Comparison of ENCODE assay signal across 12 mouse cellular contexts in the genomic region with DNA sequence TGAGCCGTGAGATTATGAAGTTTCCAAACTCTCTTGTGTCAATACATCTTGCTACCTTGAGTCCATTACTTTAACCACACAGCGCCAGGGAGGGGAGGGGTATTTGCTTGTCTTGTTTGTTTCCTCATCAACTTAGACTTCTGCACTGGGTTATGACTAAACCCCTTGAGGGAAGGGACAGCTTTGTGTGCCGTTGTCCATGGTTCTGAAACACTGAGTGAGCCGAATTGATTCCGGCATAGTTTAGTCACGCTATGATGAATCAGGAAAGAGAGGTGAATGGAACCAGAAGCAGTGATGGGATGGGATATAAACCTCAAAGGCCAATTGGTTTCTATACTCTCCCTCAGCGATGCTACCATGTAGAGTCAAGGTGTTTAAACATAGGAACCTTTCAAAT. TPM values are rescaled to one million over a fixed set of nuclear protein-coding genes. Genes with fewer than 3 reads are reported as not detected.
DNase-seq lines count a peak whose midpoint lies in the region; ATAC-seq and TF ChIP-seq lines count a peak whose summit lies in the region.
"Had no signal": no experiment of that assay in that cellular context is flagged by ENCODE, and none has a peak within 500 bp of the region (broad histone marks: within the 10 kb centered on the region; RNA-seq: fewer than 3 reads in every experiment).

No protein-coding gene starts in this region.

- TF ChIP-seq CTCF in midbrain, postnatal 0 days (IDR thresholded peaks at IDR 0.05), result no peak

- H3K9me3 ChIP-seq in midbrain, embryonic 11.5 days (ENCODE audit: control insufficient read depth, low read length), result no peaks in the 10 kb centered on the region
- H3K9me3 ChIP-seq in midbrain, postnatal 0 days (ENCODE audit: low read length), result no peaks in the 10 kb centered on the region
- no peaks in the 10 kb centered on the region for H3K9me3 ChIP-seq in embryonic facial prominence, embryonic 10.5 days
- H3K9me3 ChIP-seq: liver, embryonic 15.5 days had no signal

- peak; percentile 4 for DNase-seq in adrenal gland, adult 2 months
- DNase-seq in adrenal gland, adult 18-20 months (ENCODE audit: low spot score in 2 of 2), result no peak
- peak; percentile 85 for DNase-seq in midbrain, embryonic 11.5 days (ENCODE audit: low spot score, missing footprints)
- no peak for DNase-seq in midbrain, postnatal 0 days (ENCODE audit: low spot score)
- DNase-seq in embryonic facial prominence, embryonic 10.5 days (ENCODE audit: low spot score), result peak; percentile 50
- DNase-seq in retina, postnatal 1 day, result peak; percentile 58
- no peak for DNase-seq in cerebellum, adult 11-12 months
- no peak for DNase-seq in frontal cortex, postnatal 25 days (ENCODE audit: low spot score in 2 of 2)
- DNase-seq: cerebellum, adult 9-10 months; gastrocnemius, postnatal 36 days had no signal

- H3K4me1 ChIP-seq in midbrain, embryonic 11.5 days (ENCODE audit: control insufficient read depth, insufficient read depth, low read length), result no peaks in the 10 kb centered on the region
- no peaks in the 10 kb centered on the region for H3K4me1 ChIP-seq in midbrain, postnatal 0 days (ENCODE audit: insufficient read depth, low read length)
- H3K4me1 ChIP-seq in embryonic facial prominence, embryonic 10.5 days, result no peaks in the 10 kb centered on the region
- H3K4me1 ChIP-seq: liver, embryonic 15.5 days had no signal

- 0 out of 2 replicates have a peak, but pooled peaks have one; percentile 30 for ATAC-seq in midbrain, embryonic 11.5 days (ENCODE audit: low FRiP score)
- ATAC-seq in midbrain, postnatal 0 days (ENCODE audit: low FRiP score), result no peak
- ATAC-seq: activated CD4-positive, CD25-positive, alpha-beta regulatory T cell, adult 4 months had no signal

- no peak overlapping the region for H3K4me3 ChIP-seq in midbrain, embryonic 11.5 days (ENCODE audit: low read depth, low read length)
- no peak overlapping the region for H3K4me3 ChIP-seq in midbrain, postnatal 0 days (ENCODE audit: low read depth, low read length)
- no peak overlapping the region for H3K4me3 ChIP-seq in embryonic facial prominence, embryonic 10.5 days
- H3K4me3 ChIP-seq: liver, embryonic 15.5 days had no signal

- no peaks in the 10 kb centered on the region for H3K27me3 ChIP-seq in midbrain, embryonic 11.5 days (ENCODE audit: control insufficient read depth, insufficient read depth, low read length)
- H3K27me3 ChIP-seq in midbrain, postnatal 0 days (ENCODE audit: insufficient read depth, low read length), result no peaks in the 10 kb centered on the region
- no peaks in the 10 kb centered on the region for H3K27me3 ChIP-seq in embryonic facial prominence, embryonic 10.5 days (replicated peaks; ENCODE audit: low read depth, poor library complexity, severe bottlenecking)
- H3K27me3 ChIP-seq: liver, embryonic 15.5 days had no signal

- H3K9ac ChIP-seq in midbrain, embryonic 11.5 days (ENCODE audit: low read length), result no peak overlapping the region
- no peak overlapping the region for H3K9ac ChIP-seq in midbrain, postnatal 0 days (replicated peaks; ENCODE audit: low read length, poor library complexity, severe bottlenecking)
- H3K9ac ChIP-seq: liver, embryonic 15.5 days had no signal

- no peaks in the 10 kb centered on the region for H3K36me3 ChIP-seq in midbrain, embryonic 11.5 days (ENCODE audit: control insufficient read depth, insufficient read depth, low read length)
- no peaks in the 10 kb centered on the region for H3K36me3 ChIP-seq in midbrain, postnatal 0 days (ENCODE audit: insufficient read depth, low read length)
- H3K36me3 ChIP-seq in embryonic facial prominence, embryonic 10.5 days (replicated peaks), result no peaks in the 10 kb centered on the region
- H3K36me3 ChIP-seq: liver, embryonic 15.5 days had no signal

- H3K27ac ChIP-seq in midbrain, embryonic 11.5 days (ENCODE audit: low read depth, low read length), result no peak overlapping the region
- no peak overlapping the region for H3K27ac ChIP-seq in midbrain, postnatal 0 days (ENCODE audit: low read depth, low read length)
- H3K27ac ChIP-seq in embryonic facial prominence, embryonic 10.5 days (replicated peaks), result no peak overlapping the region
- H3K27ac ChIP-seq: liver, embryonic 15.5 days had no signal

- 52% methylated on average over 7 of the region's 7 CpGs for WGBS in midbrain, embryonic 11.5 days
- WGBS in midbrain, postnatal 0 days, result 41% methylated on average over 7 of the region's 7 CpGs
- WGBS in embryonic facial prominence, embryonic 10.5 days, result 51% methylated on average over 7 of the region's 7 CpGs

- H3K4me2 ChIP-seq in midbrain, embryonic 11.5 days, result no peak overlapping the region
- H3K4me2 ChIP-seq in midbrain, postnatal 0 days (ENCODE audit: low read depth, low read length, poor library complexity, severe bottlenecking), result no peak overlapping the region
- H3K4me2 ChIP-seq: liver, embryonic 15.5 days had no signal

RNA-seq across cellular contexts. Expression of gene Zfp800, which starts 52.6 kb away (rescaled TPM):
- 10 to 100 TPM; 18.8 to 40.5 TPM for total RNA-seq in adrenal gland, adult 2 months (2021)
- polyA plus RNA-seq in adrenal gland, adult 2 months (2012; rRNA removed), result 5.2 and 8.3 TPM in 2 replicates
- 10 to 100 TPM; 23.9 to 29.5 TPM for total RNA-seq in adrenal gland, adult 18-20 months (2021)
- polyA plus RNA-seq in midbrain, embryonic 11.5 days (2014; fragmentation: Nextera tagmentation; extraction: Ambion mirVana), result 33.0 and 33.5 TPM in 2 replicates
- 24.1 and 28.6 TPM in 2 replicates for total RNA-seq in midbrain, postnatal 0 days (2014; rRNA removed)
- polyA plus RNA-seq in midbrain, postnatal 0 days (2015; fragmentation: Nextera tagmentation; extraction: Ambion mirVana), result 16.6 and 22.1 TPM in 2 replicates
- polyA plus RNA-seq in embryonic facial prominence, embryonic 10.5 days (2016; fragmentation: Nextera tagmentation; extraction: Ambion mirVana), result 16.9 and 17.8 TPM in 2 replicates

Comparison
In these comparisons a context has a peak if more than half of its experiments do, and no peak if none do; other contexts are left out.
1. DNase-seq: peak in adrenal gland, adult 2 months (single experiment), midbrain, embryonic 11.5 days (single experiment), embryonic facial prominence, embryonic 10.5 days (single experiment) and retina, postnatal 1 day (single experiment); none in adrenal gland, adult 18-20 months (0 of 2), midbrain, postnatal 0 days (single experiment), cerebellum, adult 11-12 months (single experiment) and frontal cortex, postnatal 25 days (0 of 2).